Mouse (Mus musculus) kidney, embryonic 14.5 days (tissue): ENCODE data around the gene Irf3. TPM values are rescaled to one million over a fixed set of nuclear protein-coding genes. Genes with fewer than 3 reads are reported as not detected.

Source experiments
- ATAC-seq: fragments of 200-750 bp; cut with Nextera tagmentation; 2 replicates; pipeline ENCODE4 v1.8.0; 2017; ENCODE audit warnings: moderate number of reproducible peaks, mild to moderate bottlenecking, moderate TSS enrichment, moderate library complexity; ENCODE audit not compliant: low FRiP score, low TSS enrichment
- H3K27ac ChIP-seq: fragments of 300-500 bp; sonication (generic); 2 replicates; pipeline ENCODE4 v1.5.1; 2014; ENCODE audit warnings: low read depth, mild to moderate bottlenecking, low read length, moderate library complexity, mixed read lengths
- H3K27me3 ChIP-seq: fragments of 300-500 bp; sonication (generic); 2 replicates; pipeline ENCODE4 v1.6.1; 2014; ENCODE audit warnings: mild to moderate bottlenecking, low read length; ENCODE audit not compliant: control insufficient read depth, insufficient read depth
- H3K36me3 ChIP-seq: fragments of 300-500 bp; sonication (generic); 2 replicates; pipeline ENCODE4 v1.6.1; 2014; ENCODE audit warnings: low read length, mixed read lengths; ENCODE audit not compliant: control insufficient read depth, insufficient read depth
- H3K4me1 ChIP-seq: fragments of 300-500 bp; sonication (generic); 2 replicates; pipeline ENCODE4 v1.6.1; 2014; ENCODE audit warnings: low read length, mixed read lengths; ENCODE audit not compliant: control insufficient read depth, insufficient read depth
- H3K4me2 ChIP-seq: fragments of 300-500 bp; sonication (generic); replicated peaks from 2 replicates; pipeline ENCODE4 v1.6.1; 2014; ENCODE audit warnings: low read depth, mild to moderate bottlenecking, low read length
- H3K4me3 ChIP-seq: fragments of 300-500 bp; sonication (generic); 2 replicates; pipeline ENCODE4 v1.5.1; 2014; ENCODE audit warnings: mild to moderate bottlenecking, low read length
- H3K9ac ChIP-seq: fragments of 300-500 bp; sonication (generic); 2 replicates; pipeline ENCODE4 v1.6.1; 2014; ENCODE audit warnings: low read depth, mild to moderate bottlenecking, low read length, moderate library complexity
- H3K9me3 ChIP-seq: fragments of 300-500 bp; sonication (generic); 2 replicates; pipeline ENCODE4 v1.6.1; 2016; ENCODE audit warnings: low read length; ENCODE audit not compliant: control insufficient read depth
- WGBS: fragments of 180-500 bp; shearing (Covaris S2); extraction: QIAGEN DNeasy Blood & Tissue Kit; methylation state at CpG from one replicate; pipeline ENCODE4 v1.1.7; 2014; 5-methylcytosine and 5-hydroxymethylcytosine counted together
- polyA plus RNA-seq: library from polyadenylated mRNA; unstranded; fragments of >200 nt; fragmentation: Nextera tagmentation; extraction: Ambion mirVana; gene quantifications from 2 replicates; pipeline ENCODE4 v1.2.1, GENCODE M21; 2014

The Irf3 gene
- polyA plus RNA-seq, 1 experiment from 2014 or later = 81.6 TPM

GRCm38 (mm10) chr7:45030857-45031256 is 33.4 kb downstream of the Irf3 start:
- no peaks in the 10 kb centered on the region for H3K9me3 ChIP-seq
- H3K4me3 ChIP-seq = no peak overlapping the region
- peaks cover 87% of the 10 kb centered on the region for H3K36me3 ChIP-seq
- no peak overlapping the region for H3K4me2 ChIP-seq
- no peak overlapping the region for H3K9ac ChIP-seq
- H3K27me3 ChIP-seq = no peaks in the 10 kb centered on the region
- no peak for ATAC-seq
- WGBS = 95% methylated on average over 8 of the region's 8 CpGs
- H3K4me1 ChIP-seq = no peaks in the 10 kb centered on the region
- no peak overlapping the region for H3K27ac ChIP-seq

- WGBS = 93% methylated on average over 19 of the region's 19 CpGs
- Histone ChIP-seq H3K27ac (no peak overlapping the region), H3K4me1 (no peaks in the 10 kb centered on the region), H3K4me2 (no peak overlapping the region), H3K4me3 (no peak overlapping the region), H3K36me3 (peaks cover 96% of the 10 kb centered on the region), H3K9ac (no peak overlapping the region), H3K27me3 (no peaks in the 10 kb centered on the region), H3K9me3 (no peaks in the 10 kb centered on the region)
- ATAC-seq = no peak
Measured at GRCm38 (mm10) chr7:45033722-45034359, 36.4 kb downstream of the Irf3 start.

GRCm38 (mm10) chr7:45035631-45036030 is 38.2 kb downstream of the Irf3 start:
- Histone ChIP-seq H3K36me3 (peaks cover 97% of the 10 kb centered on the region), H3K27ac (no peak overlapping the region), H3K9ac (no peak overlapping the region), H3K9me3 (no peaks in the 10 kb centered on the region), H3K27me3 (no peaks in the 10 kb centered on the region), H3K4me2 (no peak overlapping the region), H3K4me3 (no peak overlapping the region), H3K4me1 (no peaks in the 10 kb centered on the region)
- WGBS = 92% methylated on average over 3 of the region's 3 CpGs
- ATAC-seq = no peak

- ATAC-seq = no peak
- Histone ChIP-seq H3K9ac (no peak overlapping the region), H3K9me3 (no peaks in the 10 kb centered on the region), H3K27me3 (no peaks in the 10 kb centered on the region), H3K36me3 (peaks cover 97% of the 10 kb centered on the region), H3K4me2 (no peak overlapping the region), H3K4me3 (no peak overlapping the region), H3K27ac (no peak overlapping the region), H3K4me1 (no peaks in the 10 kb centered on the region)
- 78% methylated on average over 11 of the region's 11 CpGs for WGBS
Measured at GRCm38 (mm10) chr7:45036702-45037101, 39.3 kb downstream of the Irf3 start.

GRCm38 (mm10) chr7:45037720-45038361 is 40.4 kb downstream of the Irf3 start:
- Histone ChIP-seq H3K27me3 (no peaks in the 10 kb centered on the region), H3K4me1 (no peaks in the 10 kb centered on the region), H3K36me3 (peaks cover 97% of the 10 kb centered on the region), H3K9me3 (no peaks in the 10 kb centered on the region), H3K27ac (no peak overlapping the region), H3K4me2 (no peak overlapping the region), H3K9ac (no peak overlapping the region), H3K4me3 (no peak overlapping the region)
- ATAC-seq = no peak
- 80% methylated on average over 7 of the region's 7 CpGs for WGBS

GRCm38 (mm10) chr7:45038411-45038810 is 41.0 kb downstream of the Irf3 start:
- 93% methylated on average over 9 of the region's 9 CpGs for WGBS
- no peak for ATAC-seq
- H3K27me3 ChIP-seq = no peaks in the 10 kb centered on the region

GRCm38 (mm10) chr7:45040851-45041250 is 43.4 kb downstream of the Irf3 start:
- Histone ChIP-seq H3K9ac (no peak overlapping the region), H3K36me3 (peaks cover 97% of the 10 kb centered on the region), H3K4me3 (no peak overlapping the region), H3K27me3 (no peaks in the 10 kb centered on the region), H3K27ac (no peak overlapping the region), H3K4me1 (no peaks in the 10 kb centered on the region), H3K9me3 (no peaks in the 10 kb centered on the region), H3K4me2 (no peak overlapping the region)
- WGBS = 93% methylated on average over 9 of the region's 9 CpGs
- no peak for ATAC-seq

More at GRCm38 (mm10) chr7:45038411-45038810, 41.0 kb downstream of the Irf3 start:
- Histone ChIP-seq H3K4me1 (no peaks in the 10 kb centered on the region), H3K9ac (no peak overlapping the region), H3K36me3 (peaks cover 97% of the 10 kb centered on the region), H3K9me3 (no peaks in the 10 kb centered on the region), H3K27ac (no peak overlapping the region), H3K4me3 (no peak overlapping the region), H3K4me2 (no peak overlapping the region)

- Histone ChIP-seq H3K4me1 (no peaks in the 10 kb centered on the region), H3K4me3 (no peak overlapping the region), H3K27me3 (no peaks in the 10 kb centered on the region), H3K9ac (no peak overlapping the region), H3K27ac (no peak overlapping the region), H3K9me3 (no peaks in the 10 kb centered on the region), H3K4me2 (no peak overlapping the region), H3K36me3 (peaks cover 97% of the 10 kb centered on the region)
- WGBS = 95% methylated on average over 14 of the region's 14 CpGs
- ATAC-seq = no peak
Measured at GRCm38 (mm10) chr7:45043307-45043706, 45.9 kb downstream of the Irf3 start.

- 0 out of 2 replicates have a peak, but pooled peaks cover 2% of the 10 kb centered on the region for H3K4me1 ChIP-seq
- ATAC-seq = no peak
Measured at GRCm38 (mm10) chr7:45045741-45046140, 48.3 kb downstream of the Irf3 start.

More at GRCm38 (mm10) chr7:45045741-45046140, 48.3 kb downstream of the Irf3 start:
- WGBS = 94% methylated on average over 22 of the region's 22 CpGs
- Histone ChIP-seq H3K4me2 (no peak overlapping the region), H3K9ac (no peak overlapping the region), H3K27me3 (no peaks in the 10 kb centered on the region), H3K9me3 (no peaks in the 10 kb centered on the region), H3K36me3 (peaks cover 99% of the 10 kb centered on the region), H3K4me3 (no peak overlapping the region), H3K27ac (no peak overlapping the region)
